Mouse (Mus musculus): Measurements from ENCODE around the gene Gss. TPM values are rescaled to one million over a fixed set of nuclear protein-coding genes. Genes with fewer than 3 reads are reported as not detected.
"Not testable (repeated sequence)": the region's sequence is repeated elsewhere in the genome, so short reads cannot be mapped to it uniquely, and the experiment has no call there.

Gss gene
- polyA plus RNA-seq, 1 experiment from 2014 or later = 27.9 TPM

DNA sequence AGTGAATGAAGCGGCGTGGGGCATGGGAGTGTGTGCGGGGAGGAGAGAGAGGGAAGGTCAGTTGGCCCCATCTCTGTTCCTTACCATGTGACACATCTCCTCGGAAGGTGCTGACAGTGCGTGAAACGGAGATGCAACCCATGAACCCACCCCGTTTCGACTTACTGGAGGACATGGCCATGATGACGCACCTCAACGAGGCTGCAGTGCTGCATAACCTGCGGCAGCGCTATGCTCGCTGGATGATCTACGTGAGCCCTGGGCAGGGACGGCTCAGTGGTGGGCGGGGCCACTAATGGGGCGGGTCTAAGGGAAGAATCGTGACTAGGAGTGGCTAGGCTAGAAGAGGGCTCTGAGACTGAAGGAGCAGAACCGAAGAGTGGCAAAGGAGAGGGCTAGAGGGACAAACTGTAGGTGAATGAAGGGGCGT lies 20.7 kb upstream of the Gss start:
- Histone ChIP-seq H3K9ac (peak overlapping the region; percentile 46; the same call in 1 of the 2 replicates), H3K4me3 (peak overlapping the region; percentile 37), H3K4me2 (replicated peaks) (peak overlapping the region; percentile 63), H3K27me3 (peaks cover 18% of the 10 kb centered on the region), H3K27ac (no peak overlapping the region), H3K36me3 (no peaks in the 10 kb centered on the region), H3K4me1 (peaks cover 9% of the 10 kb centered on the region), H3K9me3 (no peaks in the 10 kb centered on the region)
- ATAC-seq (ENCODE audit: low FRiP score, low read depth) = peak; percentile 88
- 3% methylated on average over 20 of the region's 20 CpGs for WGBS

DNA sequence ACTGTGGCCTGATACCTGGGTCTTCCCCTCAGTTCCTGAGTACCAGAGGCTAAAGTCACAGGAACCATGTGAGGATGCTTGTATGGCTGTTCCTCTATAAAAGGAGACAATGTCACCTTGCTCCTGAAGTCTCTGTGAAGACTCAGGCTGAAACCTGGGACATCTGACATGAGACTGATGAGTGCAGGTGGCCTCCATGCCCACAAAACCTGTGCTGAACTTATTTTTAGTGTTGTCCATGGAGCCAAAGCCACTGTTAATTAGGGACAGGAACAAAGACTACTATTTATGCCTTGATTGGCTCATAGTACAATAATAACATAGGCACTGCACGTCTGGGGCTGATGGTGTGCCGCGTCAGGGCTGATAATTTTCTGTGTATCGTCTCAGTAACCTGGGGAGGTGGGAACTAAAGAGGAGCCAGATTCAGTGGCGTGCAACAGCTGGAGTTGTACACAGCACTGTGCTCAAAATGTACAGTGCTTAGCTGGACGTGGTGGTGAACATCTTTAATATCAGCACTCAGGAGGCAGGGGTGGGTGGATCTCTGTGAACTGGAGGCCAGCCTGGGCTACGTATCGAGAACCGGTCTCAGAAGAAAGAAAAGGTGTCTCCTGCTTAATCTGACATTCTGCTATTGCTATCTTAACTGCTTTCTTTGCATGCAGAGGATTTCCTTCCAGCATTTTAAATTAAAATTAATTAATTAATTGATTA lies 19.4 kb upstream of the Gss start:
- Histone ChIP-seq H3K4me3 (no peak overlapping the region), H3K9ac (no peak overlapping the region), H3K4me1 (peaks cover 9% of the 10 kb centered on the region), H3K36me3 (no peaks in the 10 kb centered on the region), H3K27ac (no peak overlapping the region), H3K27me3 (peaks cover 14% of the 10 kb centered on the region), H3K4me2 (replicated peaks) (no peak overlapping the region), H3K9me3 (no peaks in the 10 kb centered on the region)
- ATAC-seq (ENCODE audit: low FRiP score, low read depth) = no peak
- WGBS = 77% methylated on average over 9 of the region's 9 CpGs

DNA sequence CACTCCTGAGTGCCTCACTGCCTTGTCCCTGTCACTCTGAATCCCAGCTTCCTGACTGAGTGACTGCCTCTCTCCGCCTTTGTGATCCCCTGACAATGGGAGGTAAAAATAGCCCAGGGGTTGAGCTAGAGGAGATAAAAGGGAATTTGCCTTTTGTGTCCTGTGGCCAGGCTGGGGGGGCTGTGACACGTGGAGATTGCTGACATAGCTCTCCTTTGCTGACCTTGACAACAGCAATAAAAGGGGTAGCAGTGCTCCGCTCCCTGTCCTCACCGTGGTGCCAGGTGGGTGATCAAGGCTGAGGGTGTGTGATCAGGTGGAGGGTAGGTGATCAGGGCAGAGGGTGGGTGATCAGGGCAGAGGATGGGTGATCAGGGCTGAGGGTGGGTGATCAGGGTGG lies 18.4 kb upstream of the Gss start, which contains the start of gene Myh7b:
Gene Myh7b (plus strand): TSS at position 235 of the 400 bp plus-strand sequence.
- no peak for ATAC-seq (ENCODE audit: low FRiP score, low read depth)
- H3K4me3 ChIP-seq = no peak within 1 kb of the TSS
- H3K4me1 ChIP-seq = peaks cover 9% of the 10 kb centered on the region
- H3K27me3 ChIP-seq = peaks cover 14% of the 10 kb centered on the region
- H3K9me3 ChIP-seq = no peaks in the 10 kb centered on the region
- H3K27ac ChIP-seq = no peak within 1 kb of the TSS
- whole genome bisulfite sequencing = 43% methylated on average over 4 of the region's 4 CpGs
- H3K36me3 ChIP-seq = no peaks in the 10 kb centered on the region
- H3K9ac ChIP-seq = no peak within 1 kb of the TSS
- H3K4me2 ChIP-seq (replicated peaks) = no peak within 1 kb of the TSS

DNA sequence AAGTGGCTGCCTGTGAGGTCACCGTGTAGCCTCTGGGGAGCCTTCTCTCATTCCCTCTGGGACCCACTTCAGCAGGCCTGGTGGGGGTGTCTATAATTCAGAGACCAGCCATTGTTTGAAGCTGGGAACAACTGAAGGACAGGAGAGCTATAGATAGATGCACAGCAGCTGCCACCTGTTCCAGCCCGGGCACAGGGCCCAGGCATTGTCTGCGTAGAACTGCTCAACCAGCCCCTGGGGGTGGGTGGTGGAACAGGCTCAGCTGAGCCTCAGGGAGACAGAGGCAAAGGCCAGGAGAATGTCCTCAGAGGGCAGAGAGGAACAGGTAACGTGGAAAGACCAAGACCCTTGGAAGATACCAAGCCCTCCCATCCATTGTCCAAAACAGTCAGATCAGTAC lies 13.8 kb upstream of the Gss start:
- Histone ChIP-seq H3K4me3 (no peak overlapping the region), H3K27me3 (no peaks in the 10 kb centered on the region; the same call in 1 of the 2 replicates), H3K9ac (no peak overlapping the region), H3K9me3 (no peaks in the 10 kb centered on the region), H3K36me3 (no peaks in the 10 kb centered on the region), H3K27ac (no peak overlapping the region), H3K4me2 (replicated peaks) (no peak overlapping the region), H3K4me1 (peaks cover 6% of the 10 kb centered on the region)
- peak; percentile 46; the same call in 1 of the 2 replicates for ATAC-seq (ENCODE audit: low FRiP score, low read depth)
- WGBS = 85% methylated on average over 4 of the region's 4 CpGs

DNA sequence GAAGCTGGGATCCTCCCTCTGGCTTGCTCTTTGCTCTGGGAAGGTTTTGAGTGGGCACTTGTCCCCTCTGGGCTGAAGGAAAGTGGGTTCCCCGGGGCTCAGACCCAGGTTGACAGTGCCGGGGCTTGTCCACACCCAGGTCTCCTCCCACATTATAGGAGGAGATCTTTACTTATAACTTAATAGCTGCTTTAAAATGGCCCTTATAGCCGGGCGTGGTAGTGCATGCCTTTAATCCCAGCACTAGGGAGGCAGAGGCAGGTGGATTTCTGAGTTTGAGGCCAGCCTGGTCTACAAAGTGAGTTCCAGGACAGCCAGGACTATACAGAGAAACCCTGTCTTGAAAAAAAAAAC lies 12.6 kb upstream of the Gss start:
- H3K9me3 ChIP-seq; ATAC-seq (ENCODE audit: low FRiP score, low read depth); H3K4me3 ChIP-seq; H3K27ac ChIP-seq; H3K9ac ChIP-seq; H3K4me2 ChIP-seq (replicated peaks); H3K4me1 ChIP-seq; H3K36me3 ChIP-seq; H3K27me3 ChIP-seq: not testable (repeated sequence)
- 67% methylated on average over 4 of the region's 4 CpGs for WGBS

DNA sequence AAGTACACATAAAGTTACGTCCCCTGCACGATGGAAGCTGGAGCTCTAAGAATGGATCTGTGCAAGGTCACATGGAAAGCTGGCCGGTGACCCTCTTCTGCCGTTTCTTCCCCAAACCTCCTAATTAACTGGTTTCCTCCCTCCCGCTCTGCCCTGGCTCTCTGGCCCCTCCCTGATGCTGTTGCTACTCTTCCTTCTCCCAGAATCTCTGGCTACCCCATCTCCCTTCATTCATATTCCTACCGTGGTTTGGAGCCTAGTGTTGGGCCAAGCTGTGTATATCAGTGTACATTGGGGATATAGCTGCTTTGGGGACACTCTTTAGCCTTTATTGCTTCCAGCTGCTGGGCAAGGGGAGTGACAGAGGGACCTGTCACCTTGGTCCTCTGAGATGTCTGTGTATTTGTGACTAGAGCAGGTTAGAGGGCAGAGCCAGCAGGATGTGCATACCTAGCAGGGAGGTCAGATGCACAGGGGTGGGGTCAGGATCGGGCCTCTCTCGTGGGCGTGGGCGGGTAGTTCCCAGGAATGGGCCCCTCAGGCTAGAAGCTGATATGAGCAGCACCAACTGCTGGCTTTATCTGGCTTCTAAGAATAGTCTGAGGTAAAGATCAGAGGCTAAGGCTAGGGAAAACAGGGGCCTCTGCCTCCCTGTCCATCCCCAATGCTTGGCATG lies 12.1 kb upstream of the Gss start:
- no peak overlapping the region for H3K27ac ChIP-seq
- no peaks in the 10 kb centered on the region for H3K9me3 ChIP-seq
- H3K4me2 ChIP-seq (replicated peaks) = no peak overlapping the region
- H3K4me3 ChIP-seq = no peak overlapping the region
- H3K9ac ChIP-seq = 0 out of 2 replicates have a peak overlapping the region, but pooled peaks have one; percentile 31
- ATAC-seq (ENCODE audit: low FRiP score, low read depth) = no peak
- no peaks in the 10 kb centered on the region for H3K27me3 ChIP-seq
- peaks cover 6% of the 10 kb centered on the region for H3K4me1 ChIP-seq
- 32% methylated on average over 10 of the region's 10 CpGs for WGBS
- no peaks in the 10 kb centered on the region for H3K36me3 ChIP-seq

DNA sequence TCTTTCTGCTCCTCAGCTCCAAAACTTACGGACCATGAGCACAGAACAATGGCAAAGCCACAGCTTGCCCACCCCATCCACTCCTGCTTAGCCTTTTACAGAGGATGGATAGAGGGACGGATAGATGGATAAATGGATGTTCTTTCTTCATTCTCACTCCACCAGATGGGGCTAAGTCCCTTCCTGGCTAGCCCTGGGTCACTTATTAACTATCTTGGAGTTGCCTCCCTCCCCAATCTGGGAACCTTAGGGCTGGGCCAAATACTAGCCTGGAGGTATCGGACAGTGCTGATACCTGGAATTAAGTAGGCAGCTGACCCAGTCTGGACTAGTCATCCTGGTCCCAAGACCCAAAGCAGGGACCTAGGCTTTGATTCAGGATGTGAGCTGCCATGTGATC lies 11.1 kb upstream of the Gss start:
- Histone ChIP-seq H3K9ac (no peak overlapping the region), H3K36me3 (no peaks in the 10 kb centered on the region), H3K27me3 (no peaks in the 10 kb centered on the region), H3K4me2 (replicated peaks) (no peak overlapping the region), H3K9me3 (no peaks in the 10 kb centered on the region), H3K27ac (no peak overlapping the region), H3K4me1 (peaks cover 6% of the 10 kb centered on the region), H3K4me3 (no peak overlapping the region)
- ATAC-seq (ENCODE audit: low FRiP score, low read depth) = no peak
- 75% methylated on average over 3 of the region's 3 CpGs for WGBS

DNA sequence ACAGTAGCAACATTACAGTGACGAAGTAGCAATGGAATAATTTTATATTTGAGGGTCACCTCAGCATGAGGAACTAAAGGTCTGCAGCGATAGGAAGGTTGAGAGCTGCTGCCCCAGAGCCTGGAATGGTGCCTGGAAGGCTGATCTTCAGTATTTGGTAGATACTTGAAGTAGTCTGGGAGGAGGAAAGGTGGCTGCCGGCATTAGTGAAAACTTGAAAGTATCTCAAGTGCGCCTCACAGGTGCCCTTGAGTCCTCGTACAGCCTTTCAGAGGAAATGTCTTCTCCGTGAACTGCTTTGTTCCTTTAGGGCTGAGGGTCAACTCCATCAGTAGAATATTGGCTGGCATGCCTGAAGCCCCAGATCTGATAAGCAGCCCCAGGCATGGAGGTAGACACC lies 2.9 kb upstream of the Gss start:
- peaks cover 23% of the 10 kb centered on the region for H3K4me1 ChIP-seq
- 77% methylated on average over 6 of the region's 6 CpGs for WGBS
- H3K36me3 ChIP-seq = no peaks in the 10 kb centered on the region
- H3K9me3 ChIP-seq = no peaks in the 10 kb centered on the region
- no peak overlapping the region for H3K27ac ChIP-seq
- H3K27me3 ChIP-seq = 0 out of 2 replicates have a peak, but pooled peaks cover 4% of the 10 kb centered on the region
- no peak overlapping the region for H3K9ac ChIP-seq
- no peak overlapping the region for H3K4me2 ChIP-seq (replicated peaks)
- ATAC-seq (ENCODE audit: low FRiP score, low read depth) = no peak
- H3K4me3 ChIP-seq = no peak overlapping the region

DNA sequence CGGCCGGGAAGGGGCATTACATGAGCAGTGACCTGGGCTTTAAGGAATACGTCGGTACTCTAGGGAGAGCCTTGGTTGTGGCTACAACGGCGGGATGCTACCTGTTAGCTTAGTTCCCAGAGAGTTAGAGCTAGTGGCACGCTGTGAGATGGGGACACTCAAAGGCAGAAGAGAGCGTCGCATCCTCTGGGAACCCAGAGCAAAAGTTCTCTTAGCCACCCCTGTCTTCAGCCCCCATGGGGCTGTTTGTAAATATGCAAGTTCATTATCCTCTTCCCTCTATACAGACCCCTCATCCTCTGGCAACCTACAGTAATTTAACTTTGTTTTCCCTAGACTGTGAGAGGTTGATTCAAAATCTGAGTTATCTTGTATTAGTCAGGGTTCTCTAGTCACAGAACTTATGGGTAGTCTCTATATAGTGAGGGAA lies 259 bp upstream of the Gss start:
- WGBS = 0% methylated on average over 9 of the region's 9 CpGs
- H3K27me3 ChIP-seq = 0 out of 2 replicates have a peak, but pooled peaks cover 4% of the 10 kb centered on the region
- H3K9me3 ChIP-seq = no peaks in the 10 kb centered on the region
- H3K4me2 ChIP-seq (replicated peaks) = peak overlapping the region; percentile 74
- peaks cover 23% of the 10 kb centered on the region for H3K4me1 ChIP-seq
- peak overlapping the region; percentile 56 for H3K4me3 ChIP-seq
- H3K36me3 ChIP-seq = no peaks in the 10 kb centered on the region
- no peak for ATAC-seq (ENCODE audit: low FRiP score, low read depth)
- H3K9ac ChIP-seq = peak overlapping the region; percentile 75
- no peak overlapping the region for H3K27ac ChIP-seq

DNA sequence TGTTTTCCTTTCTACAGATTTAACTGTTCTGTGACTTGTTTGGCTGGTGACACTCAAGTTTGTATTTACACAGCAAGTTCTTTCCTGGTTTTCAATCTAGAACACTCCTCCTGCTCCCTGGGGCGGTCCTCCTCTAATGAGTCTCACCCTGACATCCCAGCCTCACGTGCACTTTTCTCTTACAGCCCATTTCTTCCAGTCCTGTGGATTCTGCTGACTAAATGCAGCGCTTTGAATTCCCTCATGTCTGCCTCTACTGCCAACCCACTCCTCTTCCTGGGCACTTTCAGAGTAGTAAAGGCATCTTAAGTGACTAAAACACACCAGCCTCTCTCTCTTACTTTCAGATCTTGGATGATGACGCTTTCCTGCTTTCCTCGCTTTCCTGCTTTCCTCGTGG lies 934 bp downstream of the Gss start:
- Histone ChIP-seq H3K27ac (peak overlapping the region; percentile 72), H3K9me3 (no peaks in the 10 kb centered on the region), H3K9ac (peak overlapping the region; percentile 76), H3K4me3 (peak overlapping the region; percentile 56), H3K36me3 (no peaks in the 10 kb centered on the region), H3K4me2 (replicated peaks) (peak overlapping the region; percentile 74), H3K4me1 (peaks cover 17% of the 10 kb centered on the region), H3K27me3 (0 out of 2 replicates have a peak, but pooled peaks cover 4% of the 10 kb centered on the region)
- WGBS = 6% methylated on average over 6 of the region's 6 CpGs
- ATAC-seq (ENCODE audit: low FRiP score, low read depth) = no peak

DNA sequence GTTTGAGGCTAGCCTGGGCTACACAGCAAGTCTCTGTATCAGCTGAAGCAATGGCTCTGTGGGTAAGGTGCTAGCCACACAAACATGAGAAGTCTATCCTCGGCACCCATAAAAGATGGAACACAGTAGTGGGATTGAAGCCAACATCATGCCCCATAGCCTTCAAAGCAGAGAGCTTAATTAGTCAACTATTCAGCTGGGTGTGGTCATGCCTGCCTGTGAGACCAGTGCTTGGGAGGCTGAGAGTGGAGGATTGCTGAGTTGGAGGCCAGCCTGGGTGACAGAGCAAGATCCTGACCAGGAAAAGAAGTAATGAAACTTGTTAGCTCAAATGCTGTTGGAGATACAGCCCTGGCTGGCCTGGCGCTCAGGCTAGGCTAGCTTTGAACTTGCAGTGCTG lies 1.7 kb downstream of the Gss start:
- 0 out of 2 replicates have a peak overlapping the region, but pooled peaks have one; percentile 76 for H3K9ac ChIP-seq

DNA sequence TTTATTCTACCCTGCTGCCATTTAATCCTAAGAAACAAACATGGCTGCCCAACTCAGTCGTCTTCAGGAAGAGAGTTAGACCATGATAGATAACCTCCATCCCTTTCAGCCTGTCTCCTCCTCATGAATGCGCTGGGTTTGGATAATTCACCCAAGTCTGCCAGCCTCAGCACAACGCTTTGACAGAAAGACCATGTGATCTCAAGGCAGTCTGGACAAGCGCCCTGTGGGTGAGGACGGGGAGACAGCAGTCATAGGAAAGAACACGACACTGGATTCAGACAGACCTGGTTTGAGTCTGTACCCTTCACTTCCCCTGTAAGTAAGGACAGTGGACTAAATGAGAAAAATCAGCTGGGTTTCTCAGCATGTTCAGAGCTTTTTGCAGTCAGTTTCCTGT lies 3.1 kb downstream of the Gss start:
- H3K27ac ChIP-seq = no peak overlapping the region
- WGBS = 77% methylated on average over 6 of the region's 6 CpGs
- peaks cover 14% of the 10 kb centered on the region for H3K4me1 ChIP-seq
- H3K9ac ChIP-seq = no peak overlapping the region
- ATAC-seq (ENCODE audit: low FRiP score, low read depth) = no peak
- H3K9me3 ChIP-seq = no peaks in the 10 kb centered on the region
- H3K27me3 ChIP-seq = no peaks in the 10 kb centered on the region
- H3K4me3 ChIP-seq = no peak overlapping the region
- H3K36me3 ChIP-seq = no peaks in the 10 kb centered on the region
- H3K4me2 ChIP-seq (replicated peaks) = no peak overlapping the region

More for the DNA sequence above, 1.7 kb downstream of the Gss start:
- Histone ChIP-seq H3K27me3 (0 out of 2 replicates have a peak, but pooled peaks cover 1% of the 10 kb centered on the region), H3K36me3 (no peaks in the 10 kb centered on the region), H3K4me3 (no peak overlapping the region), H3K4me2 (replicated peaks) (no peak overlapping the region), H3K4me1 (peaks cover 14% of the 10 kb centered on the region), H3K27ac (no peak overlapping the region), H3K9me3 (no peaks in the 10 kb centered on the region)
- no peak for ATAC-seq (ENCODE audit: low FRiP score, low read depth)
- 88% methylated on average over 2 of the region's 2 CpGs for WGBS
